Mouse (Mus musculus) hindbrain, embryonic 15.5 days (tissue): ENCODE measurements around the gene Gtpbp8. TPM values are rescaled to one million over a fixed set of nuclear protein-coding genes. Genes with fewer than 3 reads are reported as not detected.

Experiments used
- ATAC-seq: fragments of 200-750 bp; cut with Nextera tagmentation; 2 replicates; pipeline ENCODE4 v1.8.0; 2017; ENCODE audit warnings: low read depth, moderate number of reproducible peaks, moderate TSS enrichment; ENCODE audit not compliant: low FRiP score
- H3K27ac ChIP-seq: fragments of 300-500 bp; sonication (generic); replicated peaks from 2 replicates; pipeline ENCODE4 v1.5.1; 2015; ENCODE audit warnings: mild to moderate bottlenecking, inconsistent platforms
- H3K27me3 ChIP-seq: fragments of 300-500 bp; sonication (generic); 2 replicates; pipeline ENCODE4 v1.6.1; 2015; ENCODE audit warnings: control low read depth, inconsistent platforms
- H3K36me3 ChIP-seq: fragments of 300-500 bp; sonication (generic); 2 replicates; pipeline ENCODE4 v1.6.1; 2015; ENCODE audit warnings: control low read depth, inconsistent platforms
- H3K4me1 ChIP-seq: fragments of 300-500 bp; sonication (generic); replicated peaks from 2 replicates; pipeline ENCODE4 v1.6.1; 2015; ENCODE audit warnings: control low read depth, inconsistent platforms
- H3K4me2 ChIP-seq: fragments of 300-500 bp; sonication (generic); 2 replicates; pipeline ENCODE4 v1.6.1; 2015; ENCODE audit warnings: moderate library complexity, mild to moderate bottlenecking, inconsistent platforms
- H3K4me3 ChIP-seq: fragments of 300-500 bp; sonication (generic); 2 replicates; pipeline ENCODE4 v1.5.1; 2015; ENCODE audit warnings: mild to moderate bottlenecking, inconsistent platforms
- H3K9ac ChIP-seq: fragments of 300-500 bp; sonication (generic); 2 replicates; pipeline ENCODE4 v1.6.1; 2015; ENCODE audit warnings: inconsistent platforms
- H3K9me3 ChIP-seq: fragments of 300-500 bp; sonication (generic); 2 replicates; pipeline ENCODE4 v1.6.1; 2016; ENCODE audit warnings: control low read depth, inconsistent platforms
- WGBS: fragments of 180-500 bp; shearing (Covaris S2); methylation state at CpG from one replicate; pipeline ENCODE4 v1.1.7; 2015; 5-methylcytosine and 5-hydroxymethylcytosine counted together
- polyA plus RNA-seq: library from polyadenylated mRNA; unstranded; fragments of >200 nt; fragmentation: Nextera tagmentation; extraction: Ambion mirVana; gene quantifications from 2 replicates; pipeline ENCODE4 v1.2.1, GENCODE M21; 2015

Gene Gtpbp8
- polyA plus RNA-seq, 1 experiment from 2014 or later = 38.6 TPM

- Histone ChIP-seq H3K9me3 (no peaks in the 10 kb centered on the region), H3K4me3 (no peak within 1 kb of the TSS), H3K36me3 (no peaks in the 10 kb centered on the region), H3K27me3 (no peaks in the 10 kb centered on the region), H3K4me1 (no peaks in the 10 kb centered on the region), H3K9ac (no peak within 1 kb of the TSS), H3K4me2 (no peak within 1 kb of the TSS), H3K27ac (no peak within 1 kb of the TSS)
- WGBS = 81% methylated on average over 22 of the region's 22 CpGs
- ATAC-seq = no peak
Observed at GRCm38 (mm10) chr16:44765555-44766319, 19.6 kb upstream of the Gtpbp8 start, which contains the start of gene Cd200r1. TSS of gene Cd200r1 (plus strand) at chr16:44765736.

GRCm38 (mm10) chr16:44761811-44762210 lies 15.6 kb upstream of the Gtpbp8 start:
- Histone ChIP-seq H3K4me2 (no peak overlapping the region), H3K36me3 (no peaks in the 10 kb centered on the region), H3K27me3 (no peaks in the 10 kb centered on the region), H3K9ac (no peak overlapping the region), H3K27ac (no peak overlapping the region), H3K4me3 (no peak overlapping the region), H3K4me1 (no peaks in the 10 kb centered on the region), H3K9me3 (no peaks in the 10 kb centered on the region)
- no peak for ATAC-seq
- 57% methylated on average over 1 of the region's 1 CpGs for WGBS

GRCm38 (mm10) chr16:44757700-44758099 lies 11.5 kb upstream of the Gtpbp8 start:
- Histone ChIP-seq H3K36me3 (no peaks in the 10 kb centered on the region), H3K27ac (no peak overlapping the region), H3K27me3 (no peaks in the 10 kb centered on the region), H3K4me3 (no peak overlapping the region), H3K9me3 (no peaks in the 10 kb centered on the region), H3K9ac (no peak overlapping the region), H3K4me1 (no peaks in the 10 kb centered on the region), H3K4me2 (no peak overlapping the region)
- ATAC-seq = no peak
- WGBS = 90% methylated on average over 8 of the region's 8 CpGs

- WGBS = 66% methylated on average over 3 of the region's 3 CpGs
Observed at GRCm38 (mm10) chr16:44748007-44748406, 1.8 kb upstream of the Gtpbp8 start.

GRCm38 (mm10) chr16:44745471-44745865 lies 695 bp downstream of the Gtpbp8 start:
- Histone ChIP-seq H3K4me1 (peaks cover 18% of the 10 kb centered on the region), H3K9me3 (no peaks in the 10 kb centered on the region), H3K4me3 (peak overlapping the region; percentile 68), H3K27ac (peak overlapping the region; percentile 96), H3K36me3 (peaks cover 18% of the 10 kb centered on the region; the same call in 1 of the 2 replicates), H3K27me3 (no peaks in the 10 kb centered on the region), H3K4me2 (peak overlapping the region; percentile 79), H3K9ac (peak overlapping the region; percentile 85)
- ATAC-seq = no peak
- WGBS = 8% methylated on average over 14 of the region's 14 CpGs

More at GRCm38 (mm10) chr16:44748007-44748406, 1.8 kb upstream of the Gtpbp8 start:
- Histone ChIP-seq H3K27me3 (no peaks in the 10 kb centered on the region), H3K9me3 (no peaks in the 10 kb centered on the region), H3K27ac (no peak overlapping the region), H3K4me1 (peaks cover 18% of the 10 kb centered on the region), H3K36me3 (0 out of 2 replicates have a peak, but pooled peaks cover 2% of the 10 kb centered on the region), H3K4me3 (no peak overlapping the region), H3K4me2 (no peak overlapping the region), H3K9ac (no peak overlapping the region)
- ATAC-seq = no peak

- 96% methylated on average over 1 of the region's 1 CpGs for WGBS
- H3K36me3 ChIP-seq = peaks cover 38% of the 10 kb centered on the region
- no peak for ATAC-seq
Observed at GRCm38 (mm10) chr16:44742753-44743152, 3.4 kb downstream of the Gtpbp8 start.

GRCm38 (mm10) chr16:44736118-44736517 lies 10.0 kb downstream of the Gtpbp8 start:
- Histone ChIP-seq H3K27me3 (no peaks in the 10 kb centered on the region), H3K4me1 (no peaks in the 10 kb centered on the region), H3K36me3 (peaks cover 74% of the 10 kb centered on the region), H3K9ac (no peak overlapping the region), H3K27ac (no peak overlapping the region), H3K9me3 (no peaks in the 10 kb centered on the region), H3K4me3 (no peak overlapping the region), H3K4me2 (no peak overlapping the region)
- 80% methylated on average over 4 of the region's 4 CpGs for WGBS
- ATAC-seq = no peak

More at GRCm38 (mm10) chr16:44742753-44743152, 3.4 kb downstream of the Gtpbp8 start:
- no peaks in the 10 kb centered on the region for H3K27me3 ChIP-seq
- H3K4me2 ChIP-seq = no peak overlapping the region
- H3K9ac ChIP-seq = no peak overlapping the region
- no peak overlapping the region for H3K4me3 ChIP-seq
- H3K9me3 ChIP-seq = no peaks in the 10 kb centered on the region
- peaks cover 18% of the 10 kb centered on the region for H3K4me1 ChIP-seq
- no peak overlapping the region for H3K27ac ChIP-seq

- 87% methylated on average over 5 of the region's 5 CpGs for WGBS
- no peaks in the 10 kb centered on the region for H3K4me1 ChIP-seq
- H3K9ac ChIP-seq = no peak overlapping the region
- H3K9me3 ChIP-seq = no peaks in the 10 kb centered on the region
- no peak overlapping the region for H3K27ac ChIP-seq
- H3K4me2 ChIP-seq = no peak overlapping the region
- H3K27me3 ChIP-seq = no peaks in the 10 kb centered on the region
- peaks cover 72% of the 10 kb centered on the region for H3K36me3 ChIP-seq
- ATAC-seq = no peak
- no peak overlapping the region for H3K4me3 ChIP-seq
Observed at GRCm38 (mm10) chr16:44735676-44736075, 10.5 kb downstream of the Gtpbp8 start.

- H3K4me1 ChIP-seq = no peaks in the 10 kb centered on the region
- no peaks in the 10 kb centered on the region for H3K27me3 ChIP-seq
- H3K4me3 ChIP-seq = no peak overlapping the region
- no peak for ATAC-seq
- H3K9ac ChIP-seq = no peak overlapping the region
- WGBS = 94% methylated on average over 3 of the region's 3 CpGs
- H3K27ac ChIP-seq = no peak overlapping the region
- no peak overlapping the region for H3K4me2 ChIP-seq
- H3K36me3 ChIP-seq = peaks cover 69% of the 10 kb centered on the region
- no peaks in the 10 kb centered on the region for H3K9me3 ChIP-seq
Observed at GRCm38 (mm10) chr16:44734059-44734458, 12.1 kb downstream of the Gtpbp8 start.

GRCm38 (mm10) chr16:44727525-44727924 lies 18.6 kb downstream of the Gtpbp8 start:
- WGBS = 99% methylated on average over 3 of the region's 3 CpGs
- Histone ChIP-seq H3K36me3 (peaks cover 21% of the 10 kb centered on the region), H3K4me2 (no peak overlapping the region), H3K4me1 (peaks cover 18% of the 10 kb centered on the region), H3K27me3 (no peaks in the 10 kb centered on the region), H3K4me3 (no peak overlapping the region), H3K9ac (no peak overlapping the region), H3K27ac (no peak overlapping the region), H3K9me3 (no peaks in the 10 kb centered on the region)
- no peak for ATAC-seq

- ATAC-seq = no peak
- Histone ChIP-seq H3K9me3 (no peaks in the 10 kb centered on the region), H3K9ac (peak overlapping the region; percentile 72), H3K27me3 (no peaks in the 10 kb centered on the region), H3K4me3 (peak overlapping the region; percentile 60), H3K27ac (peak overlapping the region; percentile 90; the same call in 1 of the 2 replicates), H3K36me3 (peaks cover 6% of the 10 kb centered on the region; the same call in 1 of the 2 replicates), H3K4me1 (peaks cover 18% of the 10 kb centered on the region), H3K4me2 (peak overlapping the region; percentile 71)
- 47% methylated on average over 14 of the region's 14 CpGs for WGBS
Observed at GRCm38 (mm10) chr16:44725286-44726223, 20.6 kb downstream of the Gtpbp8 start.

GRCm38 (mm10) chr16:44724847-44725246 lies 21.3 kb downstream of the Gtpbp8 start:
- under 1% methylated on average over 14 of the region's 14 CpGs for WGBS
- peaks cover 18% of the 10 kb centered on the region for H3K4me1 ChIP-seq

More at GRCm38 (mm10) chr16:44724847-44725246, 21.3 kb downstream of the Gtpbp8 start:
- peak overlapping the region; percentile 72 for H3K9ac ChIP-seq
- H3K27ac ChIP-seq = peak overlapping the region; percentile 90
- H3K9me3 ChIP-seq = no peaks in the 10 kb centered on the region
- H3K4me2 ChIP-seq = peak overlapping the region; percentile 71
- H3K4me3 ChIP-seq = peak overlapping the region; percentile 60
- H3K27me3 ChIP-seq = no peaks in the 10 kb centered on the region
- ATAC-seq = peak; percentile 42
- 0 out of 2 replicates have a peak, but pooled peaks cover 4% of the 10 kb centered on the region for H3K36me3 ChIP-seq
